Mouse (Mus musculus): ENCODE data around the gene Cgnl1.

DNA sequence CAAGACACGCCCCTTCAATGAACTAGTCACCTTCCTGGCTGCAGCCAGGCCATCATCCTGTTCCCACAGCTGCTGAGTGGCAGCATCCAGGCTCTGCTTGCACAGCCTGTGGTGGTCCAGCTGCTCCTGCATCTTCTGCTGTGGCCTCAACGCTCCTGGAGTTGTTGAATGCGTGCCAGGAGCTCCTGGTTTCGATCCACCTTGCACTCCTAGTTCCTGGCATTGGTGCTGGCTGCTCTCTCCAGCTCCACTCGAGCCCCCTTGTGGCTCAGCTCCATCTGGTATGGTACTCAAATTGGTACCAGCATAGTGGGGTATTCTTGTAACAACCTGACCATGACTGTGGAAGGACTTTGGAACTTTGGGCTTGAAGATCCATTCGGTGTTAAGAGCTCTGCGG is 171.5 kb downstream of the Cgnl1 start:
- TF ChIP-seq CTCF (IDR thresholded peaks at IDR 0.05; ENCODE audit: low read depth), result no peak
- TF ChIP-seq EP300 (IDR thresholded peaks at IDR 0.05; ENCODE audit: low read depth), result no peak

Measured in liver, postnatal 0 days (tissue).